Mouse (Mus musculus) lung, postnatal 0 days (tissue): ENCODE measurements around the gene Ripor1. TPM values are rescaled to one million over a fixed set of nuclear protein-coding genes. Genes with fewer than 3 reads are reported as not detected.

Source experiments
- ATAC-seq: fragments of 200-750 bp; cut with Nextera tagmentation; 2 replicates; pipeline ENCODE4 v1.8.0; 2017; ENCODE audit warnings: moderate library complexity
- DNase-seq: peaks from one replicate; pipeline ENCODE4 v3.0.0-alpha.2; 2016; ENCODE audit warnings: low spot score
- H3K27ac ChIP-seq: fragments of 300-500 bp; sonication (generic); 2 replicates; pipeline ENCODE4 v1.5.1; 2014; ENCODE audit warnings: antibody characterized with exemption, mild to moderate bottlenecking, low read length, mixed read lengths
- H3K27me3 ChIP-seq: fragments of 300-500 bp; sonication (generic); replicated peaks from 2 replicates; pipeline ENCODE4 v1.6.1; 2014; ENCODE audit warnings: low read length, mixed read lengths; ENCODE audit not compliant: insufficient read depth
- H3K36me3 ChIP-seq: fragments of 300-500 bp; sonication (generic); 2 replicates; pipeline ENCODE4 v1.6.1; 2014; ENCODE audit warnings: low read length, mixed read lengths; ENCODE audit not compliant: insufficient read depth
- H3K4me1 ChIP-seq: fragments of 300-500 bp; sonication (generic); 2 replicates; pipeline ENCODE4 v1.6.1; 2014; ENCODE audit warnings: antibody characterized with exemption, low read depth, low read length, mixed read lengths; ENCODE audit not compliant: insufficient read depth
- H3K4me2 ChIP-seq: fragments of 300-500 bp; sonication (generic); replicated peaks from 2 replicates; pipeline ENCODE4 v1.6.1; 2014; ENCODE audit warnings: low read depth, mild to moderate bottlenecking, low read length, moderate library complexity, mixed read lengths
- H3K4me3 ChIP-seq: fragments of 300-500 bp; sonication (generic); 2 replicates; pipeline ENCODE4 v1.5.1; 2014; ENCODE audit warnings: low read depth, low read length
- H3K9ac ChIP-seq: fragments of 300-500 bp; sonication (generic); replicated peaks from 2 replicates; pipeline ENCODE4 v1.6.1; 2014; ENCODE audit warnings: low read depth, mild to moderate bottlenecking
- H3K9me3 ChIP-seq: fragments of 300-500 bp; sonication (generic); 2 replicates; pipeline ENCODE4 v1.6.1; 2016; ENCODE audit warnings: low read length, mixed read lengths
- CTCF ChIP-seq: IDR thresholded peaks from 2 replicates; pipeline ENCODE4 v1.5.1; 2016; ENCODE audit warnings: antibody characterized with exemption, mild to moderate bottlenecking
- EP300 ChIP-seq: IDR thresholded peaks from 2 replicates; pipeline ENCODE4 v1.6.1; 2016; ENCODE audit warnings: antibody characterized with exemption, mild to moderate bottlenecking, control low read depth
- WGBS: fragments of 180-500 bp; shearing (Covaris S2); extraction: QIAGEN DNeasy Blood & Tissue Kit; methylation state at CpG from one replicate; pipeline ENCODE4 v1.1.7; 2014; 5-methylcytosine and 5-hydroxymethylcytosine counted together
- polyA plus RNA-seq: library from polyadenylated mRNA; unstranded; fragments of >200 nt; fragmentation: Nextera tagmentation; extraction: Ambion mirVana; gene quantifications from 2 replicates; pipeline ENCODE4 v1.2.1, GENCODE M21; 2015

The Ripor1 gene
- polyA plus RNA-seq, 1 experiment from 2014 or later, result 28.5 TPM

DNA sequence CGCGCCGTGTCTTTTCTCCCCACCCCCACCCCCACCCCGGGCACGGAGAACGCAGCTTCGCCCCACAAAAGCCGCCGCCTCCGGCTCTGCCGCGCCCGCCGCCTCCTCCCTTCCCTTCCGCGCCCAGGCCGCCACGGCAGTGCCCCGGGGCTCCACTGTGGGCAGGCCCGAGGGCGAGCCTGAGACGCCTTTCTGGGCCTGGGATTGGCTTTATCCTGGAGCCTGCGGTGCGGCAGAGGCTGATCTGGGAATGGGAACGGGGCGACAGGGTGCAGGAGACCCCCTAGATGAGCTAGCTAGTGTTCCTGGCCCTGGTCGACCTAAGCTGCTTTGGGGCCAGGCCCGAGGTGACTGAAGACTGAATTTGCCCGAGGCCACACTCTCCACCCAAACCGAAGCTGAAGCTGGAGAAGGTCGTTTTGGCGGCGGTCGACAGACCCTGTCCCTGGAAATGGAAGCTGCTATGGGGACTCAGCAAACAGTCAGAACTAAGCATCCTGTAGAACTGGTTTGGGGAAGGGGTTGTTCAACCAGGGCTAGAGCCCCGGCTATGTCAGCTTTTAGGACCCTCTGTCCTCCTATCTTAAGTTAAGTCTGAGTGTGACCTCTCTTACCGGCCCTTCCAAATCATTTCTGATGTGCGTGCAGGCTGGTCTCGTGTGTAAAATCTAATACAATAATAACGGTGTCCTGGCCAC, 585 bp downstream of the Ripor1 start:
- WGBS, result under 1% methylated on average over 33 of the region's 39 CpGs
- DNase-seq (peak; percentile 47), ATAC-seq (peak; percentile 42)

GRCm38 (mm10) chr8:105606189-105607023, 1.4 kb downstream of the Ripor1 start:
- H3K4me3 ChIP-seq, result peak overlapping the region; percentile 72
- ATAC-seq (peak; percentile 88), DNase-seq (peak; percentile 97)
- H3K36me3 ChIP-seq, result no peaks in the 10 kb centered on the region
- H3K9me3 ChIP-seq, result no peaks in the 10 kb centered on the region
- 0 out of 2 replicates have a peak, but pooled peaks cover 4% of the 10 kb centered on the region for H3K4me1 ChIP-seq
- peak overlapping the region; percentile 92 for H3K27ac ChIP-seq
- peak overlapping the region; percentile 71 for H3K4me2 ChIP-seq
- 4% methylated on average over 29 of the region's 30 CpGs for WGBS
- no peaks in the 10 kb centered on the region for H3K27me3 ChIP-seq
- TF ChIP-seq EP300 (peak; percentile 60; the same call in 1 of the 2 replicates), CTCF (0 out of 2 replicates have a peak, but pooled peaks have one; percentile 3)
- H3K9ac ChIP-seq, result peak overlapping the region; percentile 90

More for the DNA sequence above, 585 bp downstream of the Ripor1 start:
- H3K27me3 ChIP-seq, result no peaks in the 10 kb centered on the region
- 0 out of 2 replicates have a peak, but pooled peaks cover 4% of the 10 kb centered on the region for H3K4me1 ChIP-seq
- H3K4me3 ChIP-seq, result peak overlapping the region; percentile 72
- H3K36me3 ChIP-seq, result no peaks in the 10 kb centered on the region
- peak overlapping the region; percentile 90 for H3K9ac ChIP-seq
- peak overlapping the region; percentile 71 for H3K4me2 ChIP-seq
- no peaks in the 10 kb centered on the region for H3K9me3 ChIP-seq
- H3K27ac ChIP-seq, result peak overlapping the region; percentile 92
- TF ChIP-seq EP300 (no peak), CTCF (no peak)

DNA sequence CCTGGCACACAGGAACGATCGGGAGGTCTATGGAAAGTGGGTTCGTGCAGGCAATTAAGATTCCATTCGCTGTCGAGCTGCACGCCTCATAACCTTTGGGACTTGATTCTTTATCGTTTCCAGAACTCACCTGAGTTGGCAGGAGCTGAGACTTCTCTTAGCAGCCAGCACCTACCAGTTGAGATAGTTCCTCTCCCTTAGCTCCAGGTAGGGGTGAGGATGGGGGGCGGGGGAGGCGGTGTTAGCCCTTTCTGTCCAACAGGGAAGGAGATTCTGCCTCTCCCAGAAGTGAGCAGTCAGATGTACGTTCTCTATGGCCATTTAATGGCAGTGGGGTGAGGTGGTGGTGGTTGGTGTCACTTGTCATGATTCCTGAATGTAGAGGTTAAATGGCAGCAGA, 2.0 kb downstream of the Ripor1 start:
- 7% methylated on average over 10 of the region's 10 CpGs for WGBS
- no peaks in the 10 kb centered on the region for H3K36me3 ChIP-seq
- H3K9ac ChIP-seq, result peak overlapping the region; percentile 90
- H3K9me3 ChIP-seq, result no peaks in the 10 kb centered on the region
- H3K4me3 ChIP-seq, result peak overlapping the region; percentile 72
- DNase-seq (no peak), ATAC-seq (no peak)
- H3K4me1 ChIP-seq, result 0 out of 2 replicates have a peak, but pooled peaks cover 4% of the 10 kb centered on the region
- H3K4me2 ChIP-seq, result peak overlapping the region; percentile 71
- H3K27me3 ChIP-seq, result no peaks in the 10 kb centered on the region
- TF ChIP-seq CTCF (no peak), EP300 (no peak)
- H3K27ac ChIP-seq, result peak overlapping the region; percentile 92

- Histone ChIP-seq H3K4me3 (no peak overlapping the region), H3K36me3 (no peaks in the 10 kb centered on the region), H3K27me3 (no peaks in the 10 kb centered on the region), H3K9me3 (no peaks in the 10 kb centered on the region), H3K4me1 (0 out of 2 replicates have a peak, but pooled peaks cover 4% of the 10 kb centered on the region), H3K4me2 (peak overlapping the region; percentile 71; the same call in 1 of the 2 replicates), H3K9ac (no peak overlapping the region), H3K27ac (no peak overlapping the region)
- ATAC-seq (no peak), DNase-seq (no peak)
- 32% methylated on average over 4 of the region's 4 CpGs for WGBS
- TF ChIP-seq CTCF (peak; percentile 66), EP300 (no peak)
Measured at GRCm38 (mm10) chr8:105607684-105608083, 2.6 kb downstream of the Ripor1 start.

GRCm38 (mm10) chr8:105609355-105609754, 4.3 kb downstream of the Ripor1 start:
- Histone ChIP-seq H3K36me3 (no peaks in the 10 kb centered on the region), H3K27me3 (no peaks in the 10 kb centered on the region), H3K4me3 (no peak overlapping the region), H3K9ac (no peak overlapping the region), H3K4me2 (no peak overlapping the region), H3K27ac (peak overlapping the region; percentile 35; the same call in 1 of the 2 replicates), H3K4me1 (peaks cover 11% of the 10 kb centered on the region), H3K9me3 (no peaks in the 10 kb centered on the region)
- ATAC-seq (no peak), DNase-seq (no peak)
- WGBS, result 56% methylated on average over 2 of the region's 2 CpGs
- TF ChIP-seq CTCF (no peak), EP300 (no peak)

DNA sequence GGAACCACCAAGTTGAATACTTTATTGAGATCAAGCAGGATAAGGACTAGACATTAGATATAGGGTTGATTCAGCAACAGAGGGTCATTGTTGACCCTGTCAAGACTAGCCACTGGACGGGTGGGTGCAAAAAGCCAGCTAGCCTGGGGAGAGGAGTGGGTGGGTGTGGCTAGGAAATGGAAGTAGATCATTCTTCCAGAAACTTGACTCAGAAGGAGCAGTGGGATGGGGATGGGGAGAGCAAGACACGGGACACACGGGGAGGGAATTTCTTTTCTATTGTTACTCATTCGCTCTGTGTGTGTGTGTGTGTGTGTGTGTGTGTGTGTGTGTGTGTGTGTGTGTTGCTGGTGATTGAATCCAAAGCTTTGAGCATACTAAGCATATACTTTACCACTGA, 4.7 kb downstream of the Ripor1 start:
- 54% methylated on average over 4 of the region's 4 CpGs for WGBS
- Histone ChIP-seq H3K4me3 (no peak overlapping the region), H3K27me3 (no peaks in the 10 kb centered on the region), H3K9me3 (no peaks in the 10 kb centered on the region), H3K36me3 (no peaks in the 10 kb centered on the region; the same call in 1 of the 2 replicates), H3K4me2 (no peak overlapping the region), H3K27ac (peak overlapping the region; percentile 35; the same call in 1 of the 2 replicates), H3K4me1 (peaks cover 8% of the 10 kb centered on the region), H3K9ac (no peak overlapping the region)
- ATAC-seq (no peak), DNase-seq (peak; percentile 29)
- TF ChIP-seq CTCF (no peak), EP300 (no peak)
